8 mouse cellular contexts compared by ENCODE assay signal in genomic region chr10:43477459-43477858, GRCm38 (mm10). TPM values are rescaled to one million over a fixed set of nuclear protein-coding genes. Genes with fewer than 3 reads are reported as not detected.
DNase-seq lines count a peak whose midpoint lies in the region; ATAC-seq and TF ChIP-seq lines count a peak whose summit lies in the region.

No protein-coding gene starts in this region.

- TF ChIP-seq CTCF in kidney, adult 2 months (conservative IDR thresholded peaks at IDR 0.05; ENCODE audit: insufficient read depth, insufficient read length, low read depth, low read length) = no peak

- TF ChIP-seq POLR2A in kidney, adult 2 months (IDR thresholded peaks at IDR 0.05; ENCODE audit: low read depth, low read length) = no peak

- peak overlapping the region; percentile 99; the same call in 1 of the 2 replicates for H3K9ac ChIP-seq in kidney, embryonic 14.5 days (ENCODE audit: low read depth, low read length)
- H3K9ac ChIP-seq in hindbrain, embryonic 14.5 days = peak overlapping the region; percentile 95
- peak overlapping the region; percentile 31 for H3K9ac ChIP-seq in midbrain, embryonic 16.5 days (ENCODE audit: low read depth, low read length)

- DNase-seq in kidney, adult 2 months = no peak
- DNase-seq in hindbrain, embryonic 14.5 days (ENCODE audit: low spot score) = peak; percentile 39
- no peak for DNase-seq in cerebellum, adult 8-10 months
- DNase-seq in spleen, postnatal 10 days (ENCODE audit: low spot score in 2 of 2) = no peak
- no peak for DNase-seq in urinary bladder, postnatal 14 days (ENCODE audit: low spot score)

- no peak for ATAC-seq in kidney, embryonic 14.5 days (ENCODE audit: low FRiP score, low TSS enrichment)
- ATAC-seq in hindbrain, embryonic 14.5 days (ENCODE audit: low FRiP score) = no peak
- no peak for ATAC-seq in midbrain, embryonic 16.5 days

- peak overlapping the region; percentile 92 for H3K4me2 ChIP-seq in kidney, embryonic 14.5 days (replicated peaks; ENCODE audit: low read depth, low read length)
- H3K4me2 ChIP-seq in hindbrain, embryonic 14.5 days (replicated peaks) = peak overlapping the region; percentile 99
- peak overlapping the region; percentile 83 for H3K4me2 ChIP-seq in midbrain, embryonic 16.5 days (ENCODE audit: low read length)

- WGBS in kidney, embryonic 14.5 days = 8% methylated on average over 9 of the region's 9 CpGs
- WGBS in kidney, adult 2 months = 66% methylated on average over 9 of the region's 9 CpGs
- WGBS in hindbrain, embryonic 14.5 days = 2% methylated on average over 9 of the region's 9 CpGs
- 5% methylated on average over 9 of the region's 9 CpGs for WGBS in midbrain, embryonic 16.5 days

- H3K9me3 ChIP-seq in kidney, embryonic 14.5 days (ENCODE audit: control insufficient read depth, low read length) = no peaks in the 10 kb centered on the region
- no peaks in the 10 kb centered on the region for H3K9me3 ChIP-seq in hindbrain, embryonic 14.5 days (ENCODE audit: control insufficient read depth, low read length)
- no peaks in the 10 kb centered on the region for H3K9me3 ChIP-seq in midbrain, embryonic 16.5 days (replicated peaks; ENCODE audit: control insufficient read depth, low read length, poor library complexity, severe bottlenecking)

- H3K4me3 ChIP-seq in kidney, embryonic 14.5 days (ENCODE audit: low read length) = peak overlapping the region; percentile 91
- no peak overlapping the region for H3K4me3 ChIP-seq in kidney, adult 2 months (ENCODE audit: insufficient read depth, low read depth, low read length)
- H3K4me3 ChIP-seq in brown adipose tissue, adult 24 weeks (ENCODE audit: insufficient read depth, low read depth, low read length) = peak overlapping the region; percentile 93
- peak overlapping the region; percentile 85 for H3K4me3 ChIP-seq in hindbrain, embryonic 14.5 days (replicated peaks; ENCODE audit: low read length)
- peak overlapping the region; percentile 83 for H3K4me3 ChIP-seq in midbrain, embryonic 16.5 days (ENCODE audit: low read depth, low read length)

- H3K36me3 ChIP-seq in kidney, embryonic 14.5 days (ENCODE audit: control insufficient read depth, insufficient read depth, low read length) = no peaks in the 10 kb centered on the region
- no peaks in the 10 kb centered on the region for H3K36me3 ChIP-seq in kidney, adult 2 months (ENCODE audit: control insufficient read depth, insufficient read depth, low read length)
- no peaks in the 10 kb centered on the region for H3K36me3 ChIP-seq in hindbrain, embryonic 14.5 days (replicated peaks; ENCODE audit: control insufficient read depth, insufficient read depth)
- no peaks in the 10 kb centered on the region for H3K36me3 ChIP-seq in midbrain, embryonic 16.5 days (ENCODE audit: control insufficient read depth, insufficient read depth, low read length)

- peak overlapping the region; percentile 98 for H3K27ac ChIP-seq in kidney, embryonic 14.5 days (ENCODE audit: low read depth, low read length)
- H3K27ac ChIP-seq in kidney, adult 2 months (ENCODE audit: insufficient read depth, low read depth, low read length) = no peak overlapping the region
- no peak overlapping the region for H3K27ac ChIP-seq in brown adipose tissue, adult 24 weeks (replicated peaks; ENCODE audit: low read depth, low read length)
- H3K27ac ChIP-seq in hindbrain, embryonic 14.5 days = 0 out of 2 replicates have a peak overlapping the region, but pooled peaks have one; percentile 98
- 0 out of 2 replicates have a peak overlapping the region, but pooled peaks have one; percentile 4 for H3K27ac ChIP-seq in midbrain, embryonic 16.5 days (ENCODE audit: low read length)

- H3K4me1 ChIP-seq in kidney, embryonic 14.5 days (ENCODE audit: control insufficient read depth, insufficient read depth, low read length) = peaks cover 8% of the 10 kb centered on the region
- H3K4me1 ChIP-seq in kidney, adult 2 months (ENCODE audit: control insufficient read depth, insufficient read depth, low read length) = peaks cover 5% of the 10 kb centered on the region; the same call in 1 of the 2 replicates
- peaks cover 6% of the 10 kb centered on the region; the same call in 1 of the 2 replicates for H3K4me1 ChIP-seq in brown adipose tissue, adult 24 weeks (ENCODE audit: control insufficient read depth, insufficient read depth, insufficient read length, low read length)
- peaks cover 37% of the 10 kb centered on the region for H3K4me1 ChIP-seq in hindbrain, embryonic 14.5 days (replicated peaks; ENCODE audit: control insufficient read depth, insufficient read depth, low read length)
- H3K4me1 ChIP-seq in midbrain, embryonic 16.5 days (ENCODE audit: control insufficient read depth, insufficient read depth, low read length) = peaks cover 21% of the 10 kb centered on the region

- H3K27me3 ChIP-seq in kidney, embryonic 14.5 days (ENCODE audit: control insufficient read depth, insufficient read depth, low read length) = no peaks in the 10 kb centered on the region
- no peaks in the 10 kb centered on the region; the same call in 1 of the 2 replicates for H3K27me3 ChIP-seq in kidney, adult 2 months (replicated peaks; ENCODE audit: control insufficient read depth, insufficient read depth, low read length)
- H3K27me3 ChIP-seq in hindbrain, embryonic 14.5 days (ENCODE audit: control insufficient read depth, insufficient read depth, low read length) = no peaks in the 10 kb centered on the region
- H3K27me3 ChIP-seq in midbrain, embryonic 16.5 days (ENCODE audit: control insufficient read depth, insufficient read depth, low read depth, low read length) = no peaks in the 10 kb centered on the region

RNA-seq across cellular contexts. Expression of gene Bend3, which starts 1.2 kb away (rescaled TPM):
- polyA plus RNA-seq in kidney, embryonic 14.5 days (2014; fragmentation: Nextera tagmentation; extraction: Ambion mirVana) = 8.4 and 8.9 TPM in 2 replicates
- polyA plus RNA-seq in kidney, adult 2 months (2012; rRNA removed) = 3.8 TPM in 2 replicates
- 1.0 and 2.6 TPM in 2 replicates for polyA plus RNA-seq in brown adipose tissue, adult 24 weeks (2012; ENCODE audit: insufficient read depth, insufficient read length, missing spikeins)
- 3.1 and 4.8 TPM in 2 replicates for polyA plus RNA-seq in hindbrain, embryonic 14.5 days (2014; fragmentation: Nextera tagmentation; extraction: Ambion mirVana)
- polyA plus RNA-seq in midbrain, embryonic 16.5 days (2015; fragmentation: Nextera tagmentation; extraction: Ambion mirVana) = 3.1 TPM in 2 replicates

RNA-seq across cellular contexts. Expression of gene Gm9803, which starts 46.4 kb away (rescaled TPM):
- 10.1 and 11.9 TPM in 2 replicates for polyA plus RNA-seq in kidney, embryonic 14.5 days (2014; fragmentation: Nextera tagmentation; extraction: Ambion mirVana)
- 74.5 and 91.3 TPM in 2 replicates for polyA plus RNA-seq in kidney, adult 2 months (2012; rRNA removed)
- polyA plus RNA-seq in brown adipose tissue, adult 24 weeks (2012; ENCODE audit: insufficient read depth, insufficient read length, missing spikeins) = 126 and 149 TPM in 2 replicates
- polyA plus RNA-seq in hindbrain, embryonic 14.5 days (2014; fragmentation: Nextera tagmentation; extraction: Ambion mirVana) = 14.5 and 25.4 TPM in 2 replicates
- polyA plus RNA-seq in midbrain, embryonic 16.5 days (2015; fragmentation: Nextera tagmentation; extraction: Ambion mirVana) = 16.6 and 23.4 TPM in 2 replicates

Comparison
In these comparisons a context has a peak if more than half of its experiments do, and no peak if none do; other contexts are left out.
1. H3K27ac ChIP-seq: peak in kidney, embryonic 14.5 days (single experiment), hindbrain, embryonic 14.5 days (single experiment) and midbrain, embryonic 16.5 days (single experiment); none in kidney, adult 2 months (single experiment) and brown adipose tissue, adult 24 weeks (single experiment).
2. H3K9ac ChIP-seq: peak in every context shown above with its lines; median percentile 99 in kidney, embryonic 14.5 days; 95 in hindbrain, embryonic 14.5 days; 31 in midbrain, embryonic 16.5 days.
3. Peak in every context shown above with its lines, with median percentiles within 50 percentile points of each other: H3K4me2 ChIP-seq.